Mouse (Mus musculus) myocyte (in vitro differentiated cells): Measurements from ENCODE around the gene Scp2.

ENCODE experiments used
- CEBPB ChIP-seq: IDR thresholded peaks from 2 replicates; pipeline ENCODE4 v1.6.1; 2011; ENCODE audit warnings: mild to moderate bottlenecking, moderate library complexity; ENCODE audit not compliant: poor library complexity, insufficient read depth, severe bottlenecking
- E2F4 ChIP-seq: IDR thresholded peaks from one replicate; pipeline ENCODE4 v1.6.1; 2011; ENCODE audit warnings: mild to moderate bottlenecking, control low read depth, moderate library complexity; ENCODE audit not compliant: insufficient read depth
- MAX ChIP-seq: IDR thresholded peaks from one replicate; pipeline ENCODE4 v1.6.1; 2011; ENCODE audit warnings: low read depth, mild to moderate bottlenecking, control low read depth
- MYOG ChIP-seq, 3 experiments: IDR thresholded peaks; one replicate each; pipeline ENCODE4 v1.6.1; 2011; ENCODE audit warnings: control low read depth in 2 of 3, low read depth in 2 of 3, mild to moderate bottlenecking in 2 of 3; ENCODE audit not compliant: insufficient read length in 2 of 3, control insufficient read depth in 1 of 3, insufficient read depth in 1 of 3
- POLR2A ChIP-seq: IDR thresholded peaks from one replicate; pipeline ENCODE4 v1.6.1; 2011; ENCODE audit warnings: low read depth, mild to moderate bottlenecking, control low read depth, moderate library complexity; ENCODE audit not compliant: insufficient read length
- POLR2AphosphoS2 ChIP-seq: IDR thresholded peaks from one replicate; pipeline ENCODE4 v1.6.1; 2011; ENCODE audit warnings: low read depth, control low read depth; ENCODE audit not compliant: insufficient read length
- SRF ChIP-seq: IDR thresholded peaks from one replicate; pipeline ENCODE4 v1.6.1; 2011; ENCODE audit warnings: low read depth; ENCODE audit not compliant: control insufficient read depth, insufficient read length
- TCF12 ChIP-seq: IDR thresholded peaks from one replicate; pipeline ENCODE4 v1.6.1; 2011; ENCODE audit warnings: mild to moderate bottlenecking, control low read depth; ENCODE audit not compliant: poor library complexity, insufficient read depth, severe bottlenecking
- USF1 ChIP-seq: IDR thresholded peaks from one replicate; pipeline ENCODE4 v1.6.1; 2011; ENCODE audit warnings: low read depth, mild to moderate bottlenecking, control low read depth, moderate library complexity

DNA sequence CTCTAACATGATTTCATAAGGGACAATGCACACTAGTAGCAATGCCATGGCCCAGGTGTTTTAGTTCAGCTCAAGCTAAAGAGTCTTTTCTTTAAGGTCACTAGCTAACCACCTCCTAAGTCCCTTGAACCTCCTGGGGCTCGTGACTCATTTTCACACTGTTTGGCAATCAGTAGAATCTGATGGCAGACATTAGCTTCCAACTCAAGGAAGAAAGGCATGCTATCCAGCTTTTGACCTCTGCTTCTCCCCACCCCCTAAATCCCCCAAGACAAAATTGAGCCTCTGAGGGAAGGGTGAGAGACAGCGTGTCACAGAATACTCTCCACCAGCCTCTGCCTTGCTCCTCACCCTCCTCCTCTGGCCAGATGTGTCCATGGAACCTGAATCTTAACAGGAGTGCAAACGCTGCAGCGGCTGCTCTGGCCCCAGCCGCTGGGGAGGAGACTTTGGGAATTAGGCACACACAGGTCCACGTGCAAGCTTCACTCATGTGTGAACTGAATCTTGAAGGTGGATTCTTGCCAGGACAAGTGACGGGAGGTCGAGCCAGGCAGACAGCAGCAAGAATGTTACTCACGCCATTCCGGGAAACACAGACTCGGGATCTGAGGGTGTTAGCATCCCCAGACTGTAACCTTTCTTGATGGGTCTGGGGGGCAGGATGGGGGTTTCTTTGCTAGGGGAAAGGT, 146.0 kb downstream of the Scp2 start:
- TF ChIP-seq POLR2A (no peak), POLR2AphosphoS2 (no peak), CEBPB (no peak), TCF12 (no peak), MAX (no peak), MYOG (IDR thresholded peaks at IDR 0.05; ENCODE audit: control insufficient read depth in 1 of 3, insufficient read depth in 1 of 3, insufficient read length in 2 of 3, low read depth in 2 of 3) (no peak), E2F4 (no peak), USF1 (no peak), SRF (no peak)
